Mouse (Mus musculus): Measurements from ENCODE around the gene Pgm1. TPM values are rescaled to one million over a fixed set of nuclear protein-coding genes. Genes with fewer than 3 reads are reported as not detected.

Pgm1 gene
- polyA plus RNA-seq, 1 experiment from 2014 or later, result 57.6 TPM

GRCm38 (mm10) chr4:99959308-99959707 is 30.1 kb downstream of the Pgm1 start:
- no peak for ATAC-seq (ENCODE audit: insufficient number of reproducible peaks, low FRiP score, low TSS enrichment, low read depth)
- H3K9ac ChIP-seq, result no peak overlapping the region
- no peaks in the 10 kb centered on the region for H3K4me1 ChIP-seq
- no peak overlapping the region for H3K4me3 ChIP-seq
- no peaks in the 10 kb centered on the region for H3K27me3 ChIP-seq
- no peak overlapping the region for H3K27ac ChIP-seq
- WGBS, result 88% methylated on average over 3 of the region's 3 CpGs
- no peaks in the 10 kb centered on the region for H3K9me3 ChIP-seq
- H3K4me2 ChIP-seq, result no peak overlapping the region
- peaks cover 8% of the 10 kb centered on the region; the same call in 1 of the 2 replicates for H3K36me3 ChIP-seq

DNA sequence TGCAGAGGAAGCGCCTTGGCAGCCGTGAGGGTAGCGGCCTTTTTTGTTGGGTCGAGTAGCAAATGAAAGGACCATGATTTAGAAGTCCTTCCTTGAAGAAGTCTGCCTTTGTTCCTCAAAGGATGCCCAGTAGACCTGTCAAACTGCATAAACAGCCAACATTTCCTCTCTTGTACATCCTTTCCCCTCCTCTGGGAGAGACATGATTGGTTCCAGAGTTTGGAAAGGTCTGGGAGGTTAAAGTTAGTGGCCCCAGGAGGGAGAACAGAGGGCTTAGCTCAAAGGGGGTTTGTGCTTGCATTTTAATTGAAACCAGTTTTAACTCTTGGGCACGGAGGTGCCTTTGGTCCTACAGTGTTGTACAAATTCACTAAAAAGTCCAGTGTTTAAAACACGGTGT is 37.3 kb downstream of the Pgm1 start:
- Histone ChIP-seq H3K4me3 (no peak overlapping the region), H3K36me3 (peaks cover 23% of the 10 kb centered on the region), H3K4me1 (peaks cover 11% of the 10 kb centered on the region; the same call in 1 of the 2 replicates), H3K9ac (no peak overlapping the region), H3K27me3 (no peaks in the 10 kb centered on the region), H3K9me3 (no peaks in the 10 kb centered on the region), H3K4me2 (no peak overlapping the region), H3K27ac (no peak overlapping the region)
- no peak for ATAC-seq (ENCODE audit: insufficient number of reproducible peaks, low FRiP score, low TSS enrichment, low read depth)
- 30% methylated on average over 6 of the region's 6 CpGs for WGBS

DNA sequence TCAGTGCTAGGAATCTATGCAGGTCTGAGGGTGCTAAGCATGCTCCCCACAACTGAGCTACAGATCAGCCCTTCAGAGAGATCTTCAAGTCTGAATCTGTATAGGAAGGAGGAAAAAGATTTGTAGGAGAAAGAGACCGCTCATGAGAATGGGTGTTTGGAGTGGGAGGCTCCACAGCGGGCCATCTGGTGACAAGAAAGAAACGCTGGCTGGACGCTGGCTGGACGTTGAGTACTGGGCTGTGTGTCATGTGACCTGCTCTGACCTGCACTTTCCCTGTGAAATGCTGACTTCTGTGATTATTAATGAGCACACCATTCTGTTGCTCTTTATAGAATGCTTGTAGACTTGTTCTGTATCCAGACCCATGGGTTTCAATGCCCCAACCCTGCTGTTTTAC is 40.1 kb downstream of the Pgm1 start:
- 41% methylated on average over 5 of the region's 5 CpGs for WGBS
- H3K27me3 ChIP-seq, result no peaks in the 10 kb centered on the region

DNA sequence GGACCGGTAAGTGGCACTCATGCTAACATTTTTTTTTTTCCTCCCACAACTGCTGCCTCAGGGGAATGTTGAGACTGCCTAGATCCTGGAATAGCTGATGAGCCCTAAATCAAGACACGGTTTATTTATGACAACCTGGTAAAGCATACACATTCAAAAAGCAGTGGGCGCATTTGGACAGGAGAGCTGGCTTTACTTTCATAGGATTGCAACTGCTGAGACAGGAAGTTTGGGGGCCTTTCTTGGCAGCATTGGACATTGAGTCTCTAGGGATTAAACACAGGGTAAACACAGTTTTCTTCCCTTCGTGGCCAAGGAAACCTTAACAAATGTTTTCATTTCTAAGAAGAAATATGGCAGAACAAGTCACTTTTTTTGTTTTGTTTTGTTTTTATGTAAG is 40.9 kb downstream of the Pgm1 start:
- Histone ChIP-seq H3K9me3 (no peaks in the 10 kb centered on the region), H3K36me3 (peaks cover 28% of the 10 kb centered on the region), H3K4me1 (peaks cover 11% of the 10 kb centered on the region; the same call in 1 of the 2 replicates), H3K27me3 (no peaks in the 10 kb centered on the region), H3K9ac (no peak overlapping the region), H3K4me3 (no peak overlapping the region), H3K27ac (no peak overlapping the region), H3K4me2 (no peak overlapping the region)
- ATAC-seq (ENCODE audit: insufficient number of reproducible peaks, low FRiP score, low TSS enrichment, low read depth), result no peak
- 47% methylated on average over 4 of the region's 4 CpGs for WGBS

More for the DNA sequence above, 40.1 kb downstream of the Pgm1 start:
- Histone ChIP-seq H3K4me1 (peaks cover 11% of the 10 kb centered on the region; the same call in 1 of the 2 replicates), H3K9me3 (no peaks in the 10 kb centered on the region), H3K36me3 (peaks cover 28% of the 10 kb centered on the region), H3K4me2 (no peak overlapping the region), H3K27ac (no peak overlapping the region), H3K4me3 (no peak overlapping the region), H3K9ac (no peak overlapping the region)
- ATAC-seq (ENCODE audit: insufficient number of reproducible peaks, low FRiP score, low TSS enrichment, low read depth), result no peak

GRCm38 (mm10) chr4:99972886-99973285 is 43.7 kb downstream of the Pgm1 start:
- Histone ChIP-seq H3K27me3 (no peaks in the 10 kb centered on the region), H3K4me1 (0 out of 2 replicates have a peak, but pooled peaks cover 3% of the 10 kb centered on the region), H3K9me3 (no peaks in the 10 kb centered on the region), H3K9ac (no peak overlapping the region), H3K4me3 (no peak overlapping the region), H3K4me2 (no peak overlapping the region), H3K27ac (no peak overlapping the region), H3K36me3 (peaks cover 19% of the 10 kb centered on the region; the same call in 1 of the 2 replicates)
- ATAC-seq (ENCODE audit: insufficient number of reproducible peaks, low FRiP score, low TSS enrichment, low read depth), result no peak
- 81% methylated on average over 6 of the region's 6 CpGs for WGBS

GRCm38 (mm10) chr4:99973931-99974330 is 44.7 kb downstream of the Pgm1 start:
- no peak overlapping the region for H3K4me2 ChIP-seq
- H3K9ac ChIP-seq, result no peak overlapping the region
- H3K27me3 ChIP-seq, result no peaks in the 10 kb centered on the region
- ATAC-seq (ENCODE audit: insufficient number of reproducible peaks, low FRiP score, low TSS enrichment, low read depth), result no peak
- peaks cover 19% of the 10 kb centered on the region; the same call in 1 of the 2 replicates for H3K36me3 ChIP-seq
- no peak overlapping the region for H3K27ac ChIP-seq
- 0 out of 2 replicates have a peak, but pooled peaks cover 3% of the 10 kb centered on the region for H3K4me1 ChIP-seq
- no peak overlapping the region for H3K4me3 ChIP-seq
- 96% methylated on average over 1 of the region's 1 CpGs for WGBS
- H3K9me3 ChIP-seq, result no peaks in the 10 kb centered on the region

DNA sequence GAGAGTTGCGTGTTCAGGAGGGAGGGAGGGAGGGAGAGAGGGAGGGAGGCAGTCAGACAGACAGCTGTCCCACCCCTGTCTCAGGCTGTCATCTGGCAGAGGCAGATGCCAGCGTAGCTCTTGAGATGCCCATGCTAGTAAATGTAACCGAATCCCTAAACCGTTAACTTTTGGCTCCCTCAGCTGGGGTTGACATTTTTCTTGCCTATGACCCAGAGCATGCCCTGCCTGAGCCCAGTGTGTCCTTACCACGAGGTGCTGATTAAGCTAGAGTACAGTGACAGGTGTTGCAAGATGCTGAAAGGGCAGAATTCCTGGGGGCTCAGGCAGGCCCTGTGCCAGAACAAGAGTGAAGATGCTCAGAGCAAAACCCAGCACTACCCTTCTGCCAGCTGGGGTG is 45.2 kb downstream of the Pgm1 start:
- Histone ChIP-seq H3K36me3 (peaks cover 19% of the 10 kb centered on the region; the same call in 1 of the 2 replicates), H3K9ac (no peak overlapping the region), H3K4me3 (no peak overlapping the region), H3K27me3 (no peaks in the 10 kb centered on the region), H3K4me2 (no peak overlapping the region), H3K9me3 (no peaks in the 10 kb centered on the region), H3K4me1 (0 out of 2 replicates have a peak, but pooled peaks cover under 1% of the 10 kb centered on the region), H3K27ac (no peak overlapping the region)
- no peak for ATAC-seq (ENCODE audit: insufficient number of reproducible peaks, low FRiP score, low TSS enrichment, low read depth)
- WGBS, result 60% methylated on average over 5 of the region's 5 CpGs

- H3K4me3 ChIP-seq, result no peak overlapping the region
- H3K9ac ChIP-seq, result no peak overlapping the region
- no peaks in the 10 kb centered on the region for H3K9me3 ChIP-seq
- no peaks in the 10 kb centered on the region for H3K27me3 ChIP-seq
- no peak overlapping the region for H3K27ac ChIP-seq
- ATAC-seq (ENCODE audit: insufficient number of reproducible peaks, low FRiP score, low TSS enrichment, low read depth), result no peak
- H3K4me1 ChIP-seq, result no peaks in the 10 kb centered on the region
- peaks cover 4% of the 10 kb centered on the region for H3K36me3 ChIP-seq
- WGBS, result 76% methylated on average over 5 of the region's 5 CpGs
- no peak overlapping the region for H3K4me2 ChIP-seq
Measured at GRCm38 (mm10) chr4:99979326-99979725, 50.1 kb downstream of the Pgm1 start.

DNA sequence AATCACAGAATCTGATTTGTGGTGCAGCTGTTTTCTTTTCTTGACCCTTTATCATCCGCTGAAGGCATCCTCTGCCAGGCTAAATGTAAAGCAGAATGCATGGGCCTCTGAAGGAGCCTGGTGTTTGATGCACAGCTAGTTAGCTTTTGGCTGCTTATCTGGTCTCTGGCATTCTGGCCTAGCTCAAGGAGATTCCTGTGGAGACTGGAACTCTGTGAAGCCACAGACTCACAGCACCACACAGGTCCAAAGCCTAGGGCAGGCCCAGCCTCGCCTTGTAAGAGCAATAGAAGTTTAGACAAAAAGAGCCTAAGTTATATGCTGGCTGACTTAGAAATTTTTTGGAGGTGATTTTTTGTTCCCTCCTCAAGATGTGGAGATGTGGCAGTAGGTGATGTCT is 52.0 kb downstream of the Pgm1 start:
- Histone ChIP-seq H3K36me3 (peaks cover 10% of the 10 kb centered on the region), H3K9me3 (no peaks in the 10 kb centered on the region), H3K4me3 (no peak overlapping the region), H3K4me2 (no peak overlapping the region), H3K27ac (no peak overlapping the region), H3K27me3 (no peaks in the 10 kb centered on the region), H3K9ac (no peak overlapping the region), H3K4me1 (no peaks in the 10 kb centered on the region)
- ATAC-seq (ENCODE audit: insufficient number of reproducible peaks, low FRiP score, low TSS enrichment, low read depth), result no peak
- 84% methylated on average over 2 of the region's 2 CpGs for WGBS

DNA sequence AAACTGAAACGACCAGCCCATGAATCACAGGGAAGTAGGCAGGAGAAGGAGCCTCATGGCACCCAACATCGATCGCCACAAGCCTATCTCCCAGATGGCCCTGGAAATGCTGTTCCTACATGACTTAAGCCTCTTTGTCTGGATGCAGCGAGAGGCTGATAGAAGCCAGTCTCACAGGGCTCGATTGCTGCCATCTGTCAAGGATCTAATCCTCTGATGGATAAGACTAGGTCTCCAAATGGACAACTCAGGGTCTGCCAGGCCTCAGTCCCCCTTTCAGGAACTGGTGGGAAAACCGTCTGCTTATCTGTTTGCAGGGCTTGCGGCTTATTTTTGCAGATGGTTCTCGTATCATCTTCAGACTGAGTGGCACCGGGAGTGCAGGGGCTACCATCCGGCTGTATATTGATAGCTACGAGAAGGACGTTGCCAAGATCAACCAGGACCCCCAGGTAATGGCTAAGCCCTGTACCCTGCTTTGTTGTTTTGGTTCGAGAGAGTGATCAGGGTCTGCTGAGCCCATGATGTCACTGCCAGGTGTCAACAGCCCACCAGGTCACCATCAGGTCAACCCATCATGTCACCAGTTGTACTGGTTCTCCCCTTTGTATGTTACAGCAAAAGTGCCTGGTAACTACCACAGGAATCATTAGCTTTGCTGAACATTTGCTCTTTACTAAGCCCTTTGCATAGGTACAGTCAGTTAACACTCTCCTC is 54.6 kb downstream of the Pgm1 start:
- 65% methylated on average over 13 of the region's 13 CpGs for WGBS
- Histone ChIP-seq H3K27me3 (no peaks in the 10 kb centered on the region), H3K4me3 (no peak overlapping the region), H3K9ac (no peak overlapping the region), H3K36me3 (peaks cover 14% of the 10 kb centered on the region), H3K4me1 (no peaks in the 10 kb centered on the region), H3K9me3 (no peaks in the 10 kb centered on the region), H3K4me2 (no peak overlapping the region), H3K27ac (no peak overlapping the region)
- no peak for ATAC-seq (ENCODE audit: insufficient number of reproducible peaks, low FRiP score, low TSS enrichment, low read depth)

- no peaks in the 10 kb centered on the region for H3K4me1 ChIP-seq
- H3K36me3 ChIP-seq, result peaks cover 14% of the 10 kb centered on the region
- WGBS, result 79% methylated on average over 7 of the region's 7 CpGs
- H3K4me2 ChIP-seq, result no peak overlapping the region
- ATAC-seq (ENCODE audit: insufficient number of reproducible peaks, low FRiP score, low TSS enrichment, low read depth), result no peak
- H3K27ac ChIP-seq, result no peak overlapping the region
- no peaks in the 10 kb centered on the region for H3K27me3 ChIP-seq
- no peak overlapping the region for H3K9ac ChIP-seq
- H3K9me3 ChIP-seq, result no peaks in the 10 kb centered on the region
- H3K4me3 ChIP-seq, result no peak overlapping the region
Measured at GRCm38 (mm10) chr4:99984369-99984752, 55.1 kb downstream of the Pgm1 start.

DNA sequence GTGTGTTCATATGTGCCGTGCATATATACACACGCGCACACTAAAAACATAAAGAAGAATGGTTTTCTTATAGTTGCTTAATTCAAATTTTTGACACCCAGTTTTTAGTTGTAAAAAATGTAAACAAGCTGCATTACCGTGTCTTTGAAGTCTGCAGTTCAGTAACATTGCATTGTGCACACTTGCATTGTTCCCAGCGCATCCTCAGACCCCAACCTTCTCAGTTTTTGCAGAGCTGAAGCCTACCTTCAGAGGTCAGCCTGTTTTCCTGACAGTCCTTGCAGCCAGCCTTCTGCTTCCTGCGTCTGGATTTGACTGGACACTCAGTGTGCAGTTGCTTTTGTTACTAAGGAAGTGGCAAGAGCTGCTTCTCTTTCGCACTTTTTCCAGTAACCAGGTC is 55.9 kb downstream of the Pgm1 start:
- WGBS, result 87% methylated on average over 7 of the region's 7 CpGs
- no peaks in the 10 kb centered on the region for H3K4me1 ChIP-seq
- H3K4me2 ChIP-seq, result no peak overlapping the region
- peaks cover 14% of the 10 kb centered on the region for H3K36me3 ChIP-seq
- no peak overlapping the region for H3K27ac ChIP-seq
- no peaks in the 10 kb centered on the region for H3K9me3 ChIP-seq
- no peak overlapping the region for H3K9ac ChIP-seq
- no peak for ATAC-seq (ENCODE audit: insufficient number of reproducible peaks, low FRiP score, low TSS enrichment, low read depth)
- H3K27me3 ChIP-seq, result no peaks in the 10 kb centered on the region
- H3K4me3 ChIP-seq, result no peak overlapping the region

All from limb, embryonic 15.5 days (tissue).